Mouse (Mus musculus): ENCODE data around the gene Olfr313. TPM values are rescaled to one million over a fixed set of nuclear protein-coding genes. Genes with fewer than 3 reads are reported as not detected.
A peak's percentile ranks its signal among the peaks of the same experiment; 100 is the strongest.
"Not testable (repeated sequence)": the region's sequence is repeated elsewhere in the genome, so short reads cannot be mapped to it uniquely, and the experiment has no call there.

The Olfr313 gene
- total RNA-seq (2021): not detected
- long read RNA-seq, experiment 1: 0 reads
- long read RNA-seq, experiment 2: 0 reads

DNA sequence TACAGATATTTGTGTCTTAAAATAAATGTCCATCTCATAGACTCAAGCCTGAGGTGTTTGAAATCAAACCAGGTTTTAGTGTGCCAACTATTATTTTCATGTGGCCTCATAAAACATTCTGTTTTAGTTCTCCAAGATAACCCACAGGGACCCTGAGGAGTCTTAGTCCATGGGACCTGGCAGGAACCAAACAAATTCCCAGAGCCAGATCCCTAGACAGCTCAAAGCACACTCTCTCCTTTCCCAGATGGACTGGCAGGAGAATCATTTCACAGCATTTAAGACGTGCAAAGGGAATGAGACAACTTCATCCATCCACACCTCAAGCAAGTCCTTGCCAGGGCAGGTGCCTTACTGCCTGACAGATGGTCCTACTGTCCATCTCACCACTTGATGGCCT, at the start of gene Olfr313:
TSS of gene Olfr313 (plus strand) at position 301 of the 400 bp plus-strand sequence.
- H3K4me3 ChIP-seq; H3K27ac ChIP-seq; DNase-seq (ENCODE audit: extremely low spot score in 1 of 2, low spot score in 2 of 2); intact Hi-C loops (cut with DNase I): not testable (repeated sequence)

DNA sequence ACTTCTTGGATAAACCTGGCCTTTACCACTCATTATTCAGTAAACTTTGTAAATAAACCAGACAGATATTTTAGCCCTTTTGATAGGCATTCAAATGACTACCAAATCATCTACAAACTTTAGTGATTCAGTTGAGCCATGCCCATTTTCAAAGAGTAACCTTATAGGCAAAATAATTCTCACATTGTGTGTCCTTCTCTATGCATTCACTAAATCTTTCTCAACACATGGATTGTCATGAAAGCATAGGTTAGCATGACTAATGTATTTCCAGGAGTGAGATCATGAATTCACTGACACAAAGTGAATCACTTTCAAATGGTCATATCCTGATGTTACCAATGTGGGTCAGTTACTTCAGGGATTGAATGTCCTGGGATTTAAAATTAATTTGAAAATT, 41.9 kb upstream of the Olfr313 start, which contains the start of gene Olfr315:
TSS of gene Olfr315 (plus strand) at position 301 of the 400 bp plus-strand sequence.
- TF ChIP-seq CTCF (IDR thresholded peaks at IDR 0.05): no peak
- H3K27ac ChIP-seq: no peak within 1 kb of the TSS
- intact Hi-C loops (cut with DNase I): no loop called here
- no peak within 1 kb of the TSS for H3K4me3 ChIP-seq
- DNase-seq (ENCODE audit: extremely low spot score in 1 of 2, low spot score in 2 of 2): no peak

- no peak for DNase-seq (ENCODE audit: extremely low spot score in 1 of 2, low spot score in 2 of 2)
- Histone ChIP-seq H3K27ac (no peak within 1 kb of the TSS), H3K4me3 (no peak within 1 kb of the TSS)
- no peak for TF ChIP-seq CTCF (IDR thresholded peaks at IDR 0.05)
- intact Hi-C loops (cut with DNase I): no loop called here
Measured at GRCm38 (mm10) chr11:58782480-58783089, 32.2 kb upstream of the Olfr313 start, which contains the start of gene Olfr314. Olfr314 (plus strand) TSS chr11:58782952.

- no peak for TF ChIP-seq CTCF (IDR thresholded peaks at IDR 0.05)
- intact Hi-C loops (cut with DNase I): no loop called here
- no peak for DNase-seq (ENCODE audit: extremely low spot score in 1 of 2, low spot score in 2 of 2)
- no peak overlapping the region for H3K27ac ChIP-seq
- H3K4me3 ChIP-seq: no peak overlapping the region
Measured at GRCm38 (mm10) chr11:58784182-58784581, 30.6 kb upstream of the Olfr313 start.

DNA sequence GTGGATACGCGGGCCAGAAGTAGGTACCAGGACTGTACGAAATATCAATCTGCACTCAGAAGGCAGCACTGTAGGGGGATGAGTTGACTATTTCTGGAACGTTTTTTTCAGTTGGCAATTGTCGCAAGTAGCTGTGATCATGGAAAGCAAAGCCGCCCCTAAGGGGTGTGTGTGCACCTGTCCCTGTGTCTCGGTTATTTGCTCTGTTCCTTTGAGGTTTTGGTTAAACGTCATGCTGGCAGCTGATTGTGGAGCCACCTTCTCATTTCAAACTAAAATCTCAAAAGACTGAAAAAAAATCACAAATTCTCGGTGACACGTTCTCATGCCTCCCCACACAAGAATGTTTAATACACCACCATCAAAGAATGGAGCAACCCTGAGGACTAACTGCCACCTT, 27.1 kb upstream of the Olfr313 start:
- intact Hi-C loops (cut with DNase I): no loop called here
- TF ChIP-seq CTCF (IDR thresholded peaks at IDR 0.05): no peak

GRCm38 (mm10) chr11:58788346-58788745, 26.5 kb upstream of the Olfr313 start:
- TF ChIP-seq CTCF (IDR thresholded peaks at IDR 0.05): no peak
- H3K4me3 ChIP-seq: no peak overlapping the region
- no peak for DNase-seq (ENCODE audit: extremely low spot score in 1 of 2, low spot score in 2 of 2)
- intact Hi-C loops (cut with DNase I): no loop called here
- H3K27ac ChIP-seq: no peak overlapping the region

More for the DNA sequence above, 27.1 kb upstream of the Olfr313 start:
- DNase-seq (ENCODE audit: extremely low spot score in 1 of 2, low spot score in 2 of 2): no peak
- H3K4me3 ChIP-seq: no peak overlapping the region
- no peak overlapping the region for H3K27ac ChIP-seq

DNA sequence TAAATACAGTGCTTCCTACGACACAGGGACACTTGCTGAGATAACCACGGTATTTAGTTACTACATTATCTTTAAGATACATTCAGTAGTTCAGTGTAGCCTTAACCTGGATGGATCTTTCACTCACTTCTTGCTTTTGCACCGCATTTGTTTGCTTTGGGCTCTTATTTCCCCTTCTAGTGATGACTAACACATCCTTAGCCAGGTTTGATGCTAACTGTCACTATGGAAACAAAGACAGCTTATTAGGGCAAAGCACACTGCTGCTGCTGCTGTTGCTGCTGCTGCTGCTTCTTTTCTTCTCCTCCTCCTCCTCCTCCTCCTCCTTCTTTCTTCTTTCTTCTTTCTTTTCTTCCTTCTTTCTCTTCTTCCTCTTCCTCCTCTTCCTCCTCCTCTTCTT, 25.3 kb upstream of the Olfr313 start:
- no peak for TF ChIP-seq CTCF (IDR thresholded peaks at IDR 0.05)
- Histone ChIP-seq H3K4me3 (no peak overlapping the region), H3K27ac (no peak overlapping the region)
- intact Hi-C loops (cut with DNase I): no loop called here
- no peak for DNase-seq (ENCODE audit: extremely low spot score in 1 of 2, low spot score in 2 of 2)

- intact Hi-C loops (cut with DNase I): no loop called here
- Histone ChIP-seq H3K4me3 (no peak overlapping the region), H3K27ac (no peak overlapping the region)
- no peak for TF ChIP-seq CTCF (IDR thresholded peaks at IDR 0.05)
- DNase-seq (ENCODE audit: extremely low spot score in 1 of 2, low spot score in 2 of 2): no peak
Measured at GRCm38 (mm10) chr11:58790053-58790452, 24.7 kb upstream of the Olfr313 start.

GRCm38 (mm10) chr11:58790646-58791045, 24.2 kb upstream of the Olfr313 start:
- no peak for TF ChIP-seq CTCF (IDR thresholded peaks at IDR 0.05)
- Histone ChIP-seq H3K4me3 (no peak overlapping the region), H3K27ac (no peak overlapping the region)
- intact Hi-C loops (cut with DNase I): no loop called here
- DNase-seq (ENCODE audit: extremely low spot score in 1 of 2, low spot score in 2 of 2): peak in 1 of 2 experiments; percentile 6

- TF ChIP-seq CTCF (IDR thresholded peaks at IDR 0.05): no peak; the same call in 1 of the 2 replicates
- intact Hi-C loops (cut with DNase I): no loop called here
- H3K4me3 ChIP-seq: no peak overlapping the region
- no peak for DNase-seq (ENCODE audit: extremely low spot score in 1 of 2, low spot score in 2 of 2)
- no peak overlapping the region for H3K27ac ChIP-seq
Measured at GRCm38 (mm10) chr11:58795856-58796255, 18.9 kb upstream of the Olfr313 start.

GRCm38 (mm10) chr11:58796850-58797249, 17.9 kb upstream of the Olfr313 start:
- TF ChIP-seq CTCF (IDR thresholded peaks at IDR 0.05): no peak
- intact Hi-C loops (cut with DNase I): no loop called here
- no peak overlapping the region for H3K27ac ChIP-seq
- no peak overlapping the region for H3K4me3 ChIP-seq
- peak; percentile 66 for DNase-seq (ENCODE audit: extremely low spot score in 1 of 2, low spot score in 2 of 2)

DNA sequence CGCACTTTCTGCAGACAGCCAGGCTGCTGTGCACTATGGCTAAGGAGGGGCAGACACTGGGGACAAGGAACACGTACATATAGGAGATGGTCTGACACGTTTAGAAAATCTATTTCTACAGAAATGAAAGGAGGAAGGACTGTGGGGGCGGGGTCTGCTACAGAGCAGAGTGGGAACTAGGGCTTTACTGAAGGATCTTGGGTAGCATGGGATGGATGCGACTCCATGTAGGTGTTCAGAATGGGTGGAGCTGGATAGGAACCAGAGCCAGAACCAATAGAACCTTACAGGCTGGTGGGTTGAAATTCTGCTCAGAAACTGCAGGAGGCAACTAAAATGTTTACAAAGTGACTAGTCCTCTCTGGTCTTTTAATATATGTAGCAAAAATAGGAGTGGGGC, 15.1 kb upstream of the Olfr313 start:
- TF ChIP-seq CTCF (IDR thresholded peaks at IDR 0.05): no peak
- H3K4me3 ChIP-seq: no peak overlapping the region
- no peak overlapping the region for H3K27ac ChIP-seq
- no peak for DNase-seq (ENCODE audit: extremely low spot score in 1 of 2, low spot score in 2 of 2)
- intact Hi-C loops (cut with DNase I): no loop called here

Data from left cerebral cortex, adult 2 months (tissue).